Mouse (Mus musculus): ENCODE results near the gene Babam2. TPM values are rescaled to one million over a fixed set of nuclear protein-coding genes. Genes with fewer than 3 reads are reported as not detected.
"Not testable (repeated sequence)": the region's sequence is repeated elsewhere in the genome, so short reads cannot be mapped to it uniquely, and the experiment has no call there.

Gene Babam2
- polyA plus RNA-seq, 1 experiment = 38.7 TPM

- no peak for DNase-seq
- Histone ChIP-seq H3K27me3 (replicated peaks; ENCODE audit: control insufficient read depth, insufficient read depth, low read length) (no peaks in the 10 kb centered on the region), H3K36me3 (ENCODE audit: control insufficient read depth, insufficient read depth, low read length) (no peaks in the 10 kb centered on the region), H3K27ac (ENCODE audit: insufficient read depth, low read depth, low read length) (no peak overlapping the region), H3K4me1 (ENCODE audit: control insufficient read depth, insufficient read depth, low read length) (no peaks in the 10 kb centered on the region), H3K4me3 (ENCODE audit: insufficient read depth, low read depth, low read length) (no peak overlapping the region)
- 92% methylated on average over 1 of the region's 1 CpGs for WGBS
- TF ChIP-seq POLR2A (IDR thresholded peaks at IDR 0.05; ENCODE audit: low read depth, low read length) = no peak
- no peak for TF ChIP-seq CTCF (conservative IDR thresholded peaks at IDR 0.05; ENCODE audit: insufficient read depth, insufficient read length, low read depth, low read length)
These were observed 142.9 kb downstream of the Babam2 start for GRCm38 (mm10) chr5:31840406-31840805.

- Histone ChIP-seq H3K4me3 (ENCODE audit: insufficient read depth, low read depth, low read length) (no peak overlapping the region), H3K27me3 (replicated peaks; ENCODE audit: control insufficient read depth, insufficient read depth, low read length) (no peaks in the 10 kb centered on the region), H3K27ac (ENCODE audit: insufficient read depth, low read depth, low read length) (no peak overlapping the region), H3K36me3 (ENCODE audit: control insufficient read depth, insufficient read depth, low read length) (no peaks in the 10 kb centered on the region), H3K4me1 (ENCODE audit: control insufficient read depth, insufficient read depth, low read length) (no peaks in the 10 kb centered on the region)
- DNase-seq = no peak
- TF ChIP-seq POLR2A (IDR thresholded peaks at IDR 0.05; ENCODE audit: low read depth, low read length) (no peak), CTCF (conservative IDR thresholded peaks at IDR 0.05; ENCODE audit: insufficient read depth, insufficient read length, low read depth, low read length) (no peak)
- WGBS = 75% methylated on average over 3 of the region's 3 CpGs
These were observed 147.4 kb downstream of the Babam2 start for GRCm38 (mm10) chr5:31844856-31845255.

- Histone ChIP-seq H3K27ac (ENCODE audit: insufficient read depth, low read depth, low read length) (no peak overlapping the region), H3K4me3 (ENCODE audit: insufficient read depth, low read depth, low read length) (no peak overlapping the region), H3K4me1 (ENCODE audit: control insufficient read depth, insufficient read depth, low read length) (no peaks in the 10 kb centered on the region), H3K36me3 (ENCODE audit: control insufficient read depth, insufficient read depth, low read length) (no peaks in the 10 kb centered on the region), H3K27me3 (replicated peaks; ENCODE audit: control insufficient read depth, insufficient read depth, low read length) (no peaks in the 10 kb centered on the region)
- no peak for TF ChIP-seq POLR2A (IDR thresholded peaks at IDR 0.05; ENCODE audit: low read depth, low read length)
- no peak for TF ChIP-seq CTCF (conservative IDR thresholded peaks at IDR 0.05; ENCODE audit: insufficient read depth, insufficient read length, low read depth, low read length)
- DNase-seq = no peak
These were observed 149.5 kb downstream of the Babam2 start for GRCm38 (mm10) chr5:31846971-31847370.

GRCm38 (mm10) chr5:31848995-31849394 is 151.5 kb downstream of the Babam2 start:
- no peaks in the 10 kb centered on the region for H3K27me3 ChIP-seq (replicated peaks; ENCODE audit: control insufficient read depth, insufficient read depth, low read length)
- no peak overlapping the region for H3K4me3 ChIP-seq (ENCODE audit: insufficient read depth, low read depth, low read length)
- H3K4me1 ChIP-seq (ENCODE audit: control insufficient read depth, insufficient read depth, low read length) = no peaks in the 10 kb centered on the region
- TF ChIP-seq CTCF (conservative IDR thresholded peaks at IDR 0.05; ENCODE audit: insufficient read depth, insufficient read length, low read depth, low read length) = no peak
- no peak for TF ChIP-seq POLR2A (IDR thresholded peaks at IDR 0.05; ENCODE audit: low read depth, low read length)
- H3K27ac ChIP-seq (ENCODE audit: insufficient read depth, low read depth, low read length) = no peak overlapping the region
- no peak for DNase-seq
- H3K36me3 ChIP-seq (ENCODE audit: control insufficient read depth, insufficient read depth, low read length) = no peaks in the 10 kb centered on the region

GRCm38 (mm10) chr5:31852786-31853185 is 155.3 kb downstream of the Babam2 start:
- 87% methylated on average over 1 of the region's 1 CpGs for WGBS
- TF ChIP-seq CTCF (conservative IDR thresholded peaks at IDR 0.05; ENCODE audit: insufficient read depth, insufficient read length, low read depth, low read length) (no peak), POLR2A (IDR thresholded peaks at IDR 0.05; ENCODE audit: low read depth, low read length) (no peak)
- H3K27ac ChIP-seq (ENCODE audit: insufficient read depth, low read depth, low read length) = no peak overlapping the region
- no peaks in the 10 kb centered on the region for H3K27me3 ChIP-seq (replicated peaks; ENCODE audit: control insufficient read depth, insufficient read depth, low read length)
- DNase-seq = no peak
- H3K4me1 ChIP-seq (ENCODE audit: control insufficient read depth, insufficient read depth, low read length) = no peaks in the 10 kb centered on the region
- no peak overlapping the region for H3K4me3 ChIP-seq (ENCODE audit: insufficient read depth, low read depth, low read length)
- H3K36me3 ChIP-seq (ENCODE audit: control insufficient read depth, insufficient read depth, low read length) = no peaks in the 10 kb centered on the region

GRCm38 (mm10) chr5:31853831-31854230 is 156.3 kb downstream of the Babam2 start:
- Histone ChIP-seq H3K27ac (ENCODE audit: insufficient read depth, low read depth, low read length) (no peak overlapping the region), H3K4me3 (ENCODE audit: insufficient read depth, low read depth, low read length) (no peak overlapping the region), H3K4me1 (ENCODE audit: control insufficient read depth, insufficient read depth, low read length) (no peaks in the 10 kb centered on the region), H3K27me3 (replicated peaks; ENCODE audit: control insufficient read depth, insufficient read depth, low read length) (no peaks in the 10 kb centered on the region), H3K36me3 (ENCODE audit: control insufficient read depth, insufficient read depth, low read length) (no peaks in the 10 kb centered on the region)
- TF ChIP-seq POLR2A (IDR thresholded peaks at IDR 0.05; ENCODE audit: low read depth, low read length) (no peak), CTCF (conservative IDR thresholded peaks at IDR 0.05; ENCODE audit: insufficient read depth, insufficient read length, low read depth, low read length) (no peak)
- no peak for DNase-seq
- 98% methylated on average over 1 of the region's 1 CpGs for WGBS

- DNase-seq; H3K4me1 ChIP-seq (ENCODE audit: control insufficient read depth, insufficient read depth, low read length); H3K27me3 ChIP-seq (replicated peaks; ENCODE audit: control insufficient read depth, insufficient read depth, low read length); H3K4me3 ChIP-seq (ENCODE audit: insufficient read depth, low read depth, low read length); H3K36me3 ChIP-seq (ENCODE audit: control insufficient read depth, insufficient read depth, low read length); H3K27ac ChIP-seq (ENCODE audit: insufficient read depth, low read depth, low read length): not testable (repeated sequence)
- WGBS = 87% methylated on average over 10 of the region's 10 CpGs
These were observed 161.4 kb downstream of the Babam2 start for GRCm38 (mm10) chr5:31858877-31859276.

GRCm38 (mm10) chr5:31860426-31860825 is 162.9 kb downstream of the Babam2 start:
- WGBS = 65% methylated on average over 1 of the region's 1 CpGs
- DNase-seq = no peak
- Histone ChIP-seq H3K4me3 (ENCODE audit: insufficient read depth, low read depth, low read length) (no peak overlapping the region), H3K4me1 (ENCODE audit: control insufficient read depth, insufficient read depth, low read length) (0 out of 2 replicates have a peak, but pooled peaks cover 4% of the 10 kb centered on the region), H3K36me3 (ENCODE audit: control insufficient read depth, insufficient read depth, low read length) (no peaks in the 10 kb centered on the region), H3K27me3 (replicated peaks; ENCODE audit: control insufficient read depth, insufficient read depth, low read length) (no peaks in the 10 kb centered on the region), H3K27ac (ENCODE audit: insufficient read depth, low read depth, low read length) (no peak overlapping the region)
- no peak for TF ChIP-seq POLR2A (IDR thresholded peaks at IDR 0.05; ENCODE audit: low read depth, low read length)
- TF ChIP-seq CTCF (conservative IDR thresholded peaks at IDR 0.05; ENCODE audit: insufficient read depth, insufficient read length, low read depth, low read length) = no peak

Measured in kidney, adult 2 months (tissue).